Mouse (Mus musculus) lung, embryonic 16.5 days (tissue): Measurements from ENCODE around the gene Adipoq. TPM values are rescaled to one million over a fixed set of nuclear protein-coding genes. Genes with fewer than 3 reads are reported as not detected.

Experiments
- ATAC-seq: fragments of 200-750 bp; cut with Nextera tagmentation; 2 replicates; pipeline ENCODE4 v1.8.0; 2017; ENCODE audit warnings: low read depth, mild to moderate bottlenecking, moderate library complexity
- H3K27ac ChIP-seq: fragments of 300-500 bp; sonication (generic); 2 replicates; pipeline ENCODE4 v1.5.1; 2014; ENCODE audit warnings: mild to moderate bottlenecking, control low read depth, low read length
- H3K27me3 ChIP-seq: fragments of 300-500 bp; sonication (generic); 2 replicates; pipeline ENCODE4 v1.6.1; 2014; ENCODE audit warnings: low read depth, low read length, mixed read lengths; ENCODE audit not compliant: control insufficient read depth, insufficient read depth
- H3K36me3 ChIP-seq: fragments of 300-500 bp; sonication (generic); 2 replicates; pipeline ENCODE4 v1.6.1; 2014; ENCODE audit warnings: low read length; ENCODE audit not compliant: control insufficient read depth, insufficient read depth
- H3K4me1 ChIP-seq: fragments of 300-500 bp; sonication (generic); replicated peaks from 2 replicates; pipeline ENCODE4 v1.6.1; 2014; ENCODE audit warnings: low read length, mixed read lengths; ENCODE audit not compliant: control insufficient read depth, insufficient read depth
- H3K4me2 ChIP-seq: fragments of 300-500 bp; sonication (generic); 2 replicates; pipeline ENCODE4 v1.6.1; 2014; ENCODE audit warnings: low read depth, low read length, control low read depth
- H3K4me3 ChIP-seq: fragments of 300-500 bp; sonication (generic); 2 replicates; pipeline ENCODE4 v1.5.1; 2014; ENCODE audit warnings: mild to moderate bottlenecking, low read length, control low read depth
- H3K9ac ChIP-seq: fragments of 300-500 bp; sonication (generic); 2 replicates; pipeline ENCODE4 v1.6.1; 2014; ENCODE audit warnings: low read length, control low read depth
- H3K9me3 ChIP-seq: fragments of 300-500 bp; sonication (generic); 2 replicates; pipeline ENCODE4 v1.6.1; 2016; ENCODE audit warnings: low read length; ENCODE audit not compliant: control insufficient read depth
- WGBS: fragments of 180-500 bp; shearing (Covaris S2); extraction: QIAGEN DNeasy Blood & Tissue Kit; methylation state at CpG from one replicate; pipeline ENCODE4 v1.1.7; 2014; 5-methylcytosine and 5-hydroxymethylcytosine counted together
- polyA plus RNA-seq: library from polyadenylated mRNA; unstranded; fragments of >200 nt; fragmentation: Nextera tagmentation; extraction: Ambion mirVana; gene quantifications from 2 replicates; pipeline ENCODE4 v1.2.1, GENCODE M21; 2015

Adipoq gene
- polyA plus RNA-seq, 1 experiment from 2014 or later: 0.73 TPM

GRCm38 (mm10) chr16:23181487-23181886 is 35.2 kb downstream of the Adipoq start:
- Histone ChIP-seq H3K9me3 (no peaks in the 10 kb centered on the region), H3K27me3 (no peaks in the 10 kb centered on the region), H3K36me3 (no peaks in the 10 kb centered on the region), H3K27ac (no peak overlapping the region), H3K4me3 (no peak overlapping the region), H3K4me2 (no peak overlapping the region), H3K9ac (no peak overlapping the region), H3K4me1 (no peaks in the 10 kb centered on the region)
- no peak for ATAC-seq
- 70% methylated on average over 3 of the region's 3 CpGs for WGBS

DNA sequence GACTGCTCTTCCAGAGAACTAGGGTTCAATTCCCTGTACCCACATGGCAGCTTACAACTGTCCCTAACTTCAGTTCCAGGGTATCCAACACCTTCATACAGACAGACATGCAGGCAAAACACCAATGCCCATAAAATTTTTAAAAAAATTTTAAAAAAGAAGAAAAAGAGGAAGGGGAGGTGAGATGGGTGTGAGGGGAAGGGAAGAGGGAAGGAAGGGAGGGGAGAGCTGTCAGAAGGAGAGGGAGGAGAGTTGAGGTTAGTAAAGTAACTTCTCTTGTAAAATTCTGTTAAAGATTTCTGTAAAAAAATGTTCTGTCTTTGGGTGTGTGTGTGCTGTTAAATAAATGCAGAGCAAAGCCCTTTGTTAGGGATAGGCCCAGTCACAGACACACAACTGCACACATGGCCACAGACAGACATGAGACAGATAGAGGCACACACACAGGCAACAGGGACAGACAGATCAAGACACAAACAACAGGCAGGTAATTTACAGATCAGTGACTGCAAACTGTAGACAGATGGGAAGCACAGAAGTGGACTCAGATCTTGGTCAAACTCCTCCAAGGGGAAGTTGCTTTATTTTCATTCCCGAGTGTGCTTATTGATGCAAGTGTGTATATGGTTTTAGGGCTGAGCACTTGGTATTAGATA is 35.7 kb downstream of the Adipoq start:
- Histone ChIP-seq H3K4me1 (no peaks in the 10 kb centered on the region), H3K27ac (no peak overlapping the region), H3K27me3 (no peaks in the 10 kb centered on the region), H3K9ac (no peak overlapping the region), H3K4me3 (no peak overlapping the region), H3K4me2 (no peak overlapping the region), H3K36me3 (no peaks in the 10 kb centered on the region), H3K9me3 (no peaks in the 10 kb centered on the region)
- no peak for ATAC-seq
- 65% methylated on average over 1 of the region's 1 CpGs for WGBS

DNA sequence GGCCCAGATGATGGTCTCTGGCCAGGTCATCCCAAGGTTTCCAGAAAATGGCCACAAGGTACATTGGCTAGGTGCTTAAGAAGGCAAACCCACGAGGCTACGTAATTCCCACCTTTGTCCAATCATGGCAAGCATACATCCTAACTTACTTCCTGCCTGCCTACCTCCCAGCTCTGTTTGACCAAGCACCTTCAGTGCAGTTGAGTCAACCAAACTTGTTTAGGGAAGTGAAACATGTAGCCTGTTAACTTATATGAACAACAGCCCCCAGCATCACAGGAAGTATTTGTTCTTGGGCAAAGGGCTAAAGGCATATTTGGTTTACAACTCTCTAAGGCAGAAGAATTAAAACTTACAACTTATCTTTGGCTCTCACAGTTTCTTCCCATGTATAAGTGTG is 39.5 kb downstream of the Adipoq start:
- Histone ChIP-seq H3K36me3 (no peaks in the 10 kb centered on the region), H3K9me3 (no peaks in the 10 kb centered on the region), H3K9ac (no peak overlapping the region), H3K27ac (no peak overlapping the region), H3K4me2 (no peak overlapping the region), H3K4me1 (no peaks in the 10 kb centered on the region), H3K4me3 (no peak overlapping the region), H3K27me3 (no peaks in the 10 kb centered on the region)
- ATAC-seq: no peak
- WGBS: 86% methylated on average over 2 of the region's 2 CpGs

DNA sequence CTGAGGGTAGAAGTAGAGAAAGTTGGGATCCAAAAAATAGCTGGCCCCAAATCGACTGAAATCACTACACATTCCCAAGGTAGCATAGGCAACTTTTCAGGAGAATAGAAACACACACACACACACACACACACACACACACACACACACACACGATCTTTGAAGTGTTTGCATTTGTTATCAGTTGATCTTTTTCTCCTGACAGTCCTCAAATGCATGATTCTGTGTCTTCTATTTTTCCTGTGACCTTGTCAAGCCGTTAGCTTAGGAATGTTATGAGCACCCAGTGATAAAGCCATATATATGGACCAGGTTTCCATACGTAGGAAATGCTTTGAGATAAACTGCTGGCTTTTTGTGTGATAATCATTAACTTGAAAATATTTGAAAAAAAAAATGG is 40.1 kb downstream of the Adipoq start:
- H3K4me2 ChIP-seq: no peak overlapping the region
- WGBS: 35% methylated on average over 4 of the region's 4 CpGs
- H3K27ac ChIP-seq: no peak overlapping the region
- H3K9me3 ChIP-seq: no peaks in the 10 kb centered on the region
- H3K9ac ChIP-seq: no peak overlapping the region
- H3K36me3 ChIP-seq: no peaks in the 10 kb centered on the region
- no peak overlapping the region for H3K4me3 ChIP-seq
- H3K27me3 ChIP-seq: no peaks in the 10 kb centered on the region
- no peak for ATAC-seq
- H3K4me1 ChIP-seq: no peaks in the 10 kb centered on the region

DNA sequence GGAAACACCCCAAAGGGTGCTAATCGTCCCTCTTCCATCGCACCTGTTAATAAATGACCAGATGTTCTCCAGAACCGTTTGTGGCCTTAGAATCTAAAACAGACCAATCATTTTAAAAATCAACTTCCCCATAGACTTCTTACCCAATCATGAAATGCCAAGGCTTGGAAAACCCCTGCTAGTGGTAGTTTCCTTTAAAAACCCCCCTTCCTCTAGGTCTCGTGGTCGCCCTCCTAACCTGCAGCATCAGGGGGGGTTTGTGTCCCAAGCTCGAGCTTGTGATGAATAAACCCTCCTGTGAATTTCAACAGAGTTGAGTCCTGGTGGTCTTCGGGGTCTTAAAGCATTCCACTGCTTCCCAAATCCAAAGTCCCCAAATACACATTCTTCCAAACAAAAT is 41.6 kb downstream of the Adipoq start:
- ATAC-seq: no peak
- Histone ChIP-seq H3K27me3 (no peaks in the 10 kb centered on the region), H3K4me1 (no peaks in the 10 kb centered on the region), H3K27ac (no peak overlapping the region), H3K36me3 (no peaks in the 10 kb centered on the region), H3K4me3 (no peak overlapping the region), H3K4me2 (no peak overlapping the region), H3K9me3 (no peaks in the 10 kb centered on the region), H3K9ac (no peak overlapping the region)
- 71% methylated on average over 7 of the region's 7 CpGs for WGBS

GRCm38 (mm10) chr16:23189612-23190011 is 43.3 kb downstream of the Adipoq start:
- Histone ChIP-seq H3K9me3 (no peaks in the 10 kb centered on the region), H3K9ac (no peak overlapping the region), H3K4me1 (no peaks in the 10 kb centered on the region), H3K27me3 (no peaks in the 10 kb centered on the region), H3K36me3 (no peaks in the 10 kb centered on the region), H3K4me2 (no peak overlapping the region), H3K4me3 (no peak overlapping the region), H3K27ac (no peak overlapping the region)
- 83% methylated on average over 1 of the region's 1 CpGs for WGBS
- ATAC-seq: no peak

DNA sequence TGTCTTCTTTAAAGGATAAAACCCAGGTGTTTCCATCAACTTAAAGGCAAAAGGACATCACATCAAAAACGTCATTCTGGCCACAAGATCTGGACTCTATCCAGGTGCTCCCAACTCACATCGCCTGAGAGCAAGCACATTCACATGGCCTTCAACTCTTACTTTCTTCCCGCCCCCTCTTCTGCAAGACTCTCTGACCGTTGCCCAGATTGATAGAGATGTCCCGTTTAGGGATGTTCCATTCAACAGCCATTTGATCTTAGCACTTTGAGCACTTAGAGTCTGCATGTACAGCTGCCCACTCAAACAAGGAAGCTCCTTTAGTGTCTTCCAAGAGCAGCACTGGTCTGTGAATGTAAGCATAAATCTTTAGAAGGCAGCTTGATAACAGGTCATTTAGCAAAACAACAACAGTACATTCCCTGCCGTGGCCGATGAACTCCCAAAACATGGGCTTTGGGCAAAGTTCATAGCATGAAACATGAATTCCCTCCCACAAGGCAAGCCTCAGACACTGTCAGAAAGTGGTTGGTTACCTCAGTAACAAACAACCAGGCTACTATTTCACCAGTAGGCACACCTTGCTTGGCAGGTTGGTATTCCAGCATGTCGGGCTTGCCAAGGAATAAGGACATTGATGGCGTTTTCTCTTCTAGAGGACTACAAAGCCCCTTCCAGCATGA is 45.4 kb downstream of the Adipoq start:
- H3K4me2 ChIP-seq: no peak overlapping the region
- no peaks in the 10 kb centered on the region for H3K36me3 ChIP-seq
- 67% methylated on average over 9 of the region's 9 CpGs for WGBS
- H3K27ac ChIP-seq: no peak overlapping the region
- H3K27me3 ChIP-seq: no peaks in the 10 kb centered on the region
- H3K4me3 ChIP-seq: no peak overlapping the region
- H3K9ac ChIP-seq: no peak overlapping the region
- H3K4me1 ChIP-seq: no peaks in the 10 kb centered on the region
- no peaks in the 10 kb centered on the region for H3K9me3 ChIP-seq
- no peak for ATAC-seq

DNA sequence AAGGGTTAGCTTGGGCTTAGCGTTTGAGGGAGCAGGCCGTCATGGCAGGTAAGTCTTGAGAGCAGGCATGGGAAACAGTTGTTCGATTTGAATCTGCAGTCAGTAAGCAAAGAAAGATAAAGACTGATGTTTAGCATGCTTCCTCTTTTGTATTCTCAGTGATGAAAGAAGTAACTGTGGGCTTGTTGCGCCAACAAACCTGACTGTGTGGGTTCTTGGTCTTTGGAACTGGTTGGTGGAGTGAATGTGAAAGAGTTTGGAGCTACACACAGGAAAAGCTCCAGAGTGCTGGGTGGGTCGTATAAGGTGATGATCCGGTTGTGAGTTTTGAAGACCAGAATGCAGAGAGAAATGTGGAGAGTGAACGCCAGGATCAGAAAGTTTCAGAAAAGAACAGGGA is 49.3 kb downstream of the Adipoq start:
- Histone ChIP-seq H3K4me2 (no peak overlapping the region), H3K4me3 (no peak overlapping the region), H3K9me3 (no peaks in the 10 kb centered on the region), H3K27ac (no peak overlapping the region), H3K36me3 (no peaks in the 10 kb centered on the region), H3K4me1 (no peaks in the 10 kb centered on the region), H3K27me3 (no peaks in the 10 kb centered on the region), H3K9ac (no peak overlapping the region)
- no peak for ATAC-seq
- 76% methylated on average over 7 of the region's 7 CpGs for WGBS

GRCm38 (mm10) chr16:23196296-23196695 is 50.0 kb downstream of the Adipoq start:
- no peaks in the 10 kb centered on the region for H3K4me1 ChIP-seq

More at GRCm38 (mm10) chr16:23196296-23196695, 50.0 kb downstream of the Adipoq start:
- H3K9me3 ChIP-seq: no peaks in the 10 kb centered on the region
- H3K27ac ChIP-seq: no peak overlapping the region
- no peaks in the 10 kb centered on the region for H3K27me3 ChIP-seq
- ATAC-seq: no peak
- H3K4me2 ChIP-seq: no peak overlapping the region
- H3K9ac ChIP-seq: no peak overlapping the region
- no peaks in the 10 kb centered on the region for H3K36me3 ChIP-seq
- H3K4me3 ChIP-seq: no peak overlapping the region
